Mouse (Mus musculus) small intestine, adult 10 weeks (tissue): ENCODE results near the gene Bhlha9. TPM values are rescaled to one million over a fixed set of nuclear protein-coding genes. Genes with fewer than 3 reads are reported as not detected.

Experiments
- polyA plus RNA-seq: library from polyadenylated mRNA; stranded (reverse); fragments of 350-450 nt; fragmentation: Illumina TruSeq; extraction: RNeasy Lipid Tissue Mini Kit (QIAGEN cat#74804); gene quantifications from one replicate; pipeline ENCODE4 v1.2.3, GENCODE M21; 2014; ENCODE audit warnings: low replicate concordance

Bhlha9 gene
- polyA plus RNA-seq = not detected

DNA sequence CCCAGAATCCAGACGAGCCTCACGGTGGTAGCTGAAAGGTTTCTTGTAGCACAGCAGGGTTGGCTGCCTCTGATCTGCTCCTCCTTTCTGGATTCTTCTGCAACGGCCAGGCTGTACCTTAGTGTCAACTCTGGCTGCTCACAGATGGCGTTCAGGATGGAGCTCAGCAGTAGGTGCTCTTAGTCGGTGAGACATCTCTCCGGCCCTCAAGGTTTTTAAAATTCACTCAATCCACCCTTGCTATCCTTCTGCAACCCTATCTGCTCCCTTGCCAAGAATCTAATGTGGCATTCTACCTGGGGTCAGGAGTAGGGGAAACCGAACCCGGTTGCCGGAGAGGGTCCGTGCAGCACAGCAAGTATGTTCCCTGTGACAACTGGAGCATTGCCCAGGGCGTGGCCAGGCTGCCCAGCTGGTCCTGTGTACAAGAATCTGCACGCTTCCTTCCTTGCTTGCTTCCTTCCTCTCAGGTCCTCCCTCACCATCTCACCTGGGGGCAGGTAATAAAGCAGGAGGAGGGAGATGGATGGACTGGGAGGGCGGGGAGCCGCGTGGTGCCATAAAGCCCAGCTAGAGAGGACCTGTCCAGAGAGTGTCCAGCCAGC is at the start of gene Bhlha9:
Gene Bhlha9, plus strand, starts transcription at position 600 of the 605 bp plus-strand sequence.

DNA sequence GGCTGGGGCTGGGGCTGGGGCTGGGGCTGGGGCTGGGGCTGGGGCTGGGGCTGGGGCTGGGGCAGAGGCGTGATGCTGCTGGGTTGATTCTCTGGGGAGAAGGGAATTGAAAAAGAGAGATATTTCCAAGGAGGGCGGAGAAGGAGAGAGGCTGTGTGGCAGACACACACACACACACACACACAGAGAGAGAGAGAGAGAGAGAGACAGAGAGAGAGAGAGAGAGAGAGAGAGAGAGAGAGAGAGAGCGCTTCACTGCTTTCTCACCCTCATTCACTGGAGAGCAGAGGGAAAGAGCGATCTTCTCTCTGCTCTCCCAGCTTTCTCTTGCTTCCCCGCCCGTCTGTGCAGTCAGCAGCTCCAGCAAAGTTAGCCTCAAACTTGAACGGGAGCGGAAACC is 7.2 kb downstream of the Bhlha9 start, which contains the start of gene Trarg1:
Gene Trarg1, plus strand, starts transcription at position 301 of the 400 bp plus-strand sequence.

Other genes starting within 250 kb of the Bhlha9 start
- gene Abr, start 50.2 kb upstream of the Bhlha9 start, polyA plus RNA-seq = 52.0 TPM
- 0.22 TPM for gene Trarg1, start 7.3 kb downstream of the Bhlha9 start, polyA plus RNA-seq
- 40.4 TPM for gene Gosr1, start 91.1 kb downstream of the Bhlha9 start, polyA plus RNA-seq
- 62.9 TPM for gene Cpd, start 174.5 kb downstream of the Bhlha9 start, polyA plus RNA-seq
- gene Tmigd1, start 229.7 kb downstream of the Bhlha9 start, polyA plus RNA-seq = 8.1 TPM